Mouse (Mus musculus) ES-E14 (cell line): ENCODE measurements around the gene Lrif1.

Source experiments
- CHD2 ChIP-seq: IDR thresholded peaks from 2 replicates; pipeline ENCODE4 v1.6.1; 2014; ENCODE audit warnings: mild to moderate bottlenecking, low read depth, low read length, inconsistent platforms
- HCFC1 ChIP-seq: IDR thresholded peaks from 2 replicates; pipeline ENCODE4 v1.6.1; 2012; ENCODE audit warnings: low read length, inconsistent platforms, borderline replicate concordance; ENCODE audit not compliant: insufficient read depth
- ZNF384 ChIP-seq: IDR thresholded peaks from 2 replicates; pipeline ENCODE4 v1.6.1; 2012; ENCODE audit warnings: low read depth, low read length, inconsistent platforms

GRCm38 (mm10) chr3:106685381-106685780 lies 594 bp downstream of the Lrif1 start:
- TF ChIP-seq HCFC1 (no peak), CHD2 (no peak), ZNF384 (no peak)
